Mouse (Mus musculus) thymus, postnatal 0 days (tissue): ENCODE data around the gene Efcc1. TPM values are rescaled to one million over a fixed set of nuclear protein-coding genes. Genes with fewer than 3 reads are reported as not detected.

Experiments used
- DNase-seq: peaks from one replicate; pipeline ENCODE4 v3.0.0-alpha.2; 2015; ENCODE audit warnings: low spot score
- polyA plus RNA-seq: library from polyadenylated mRNA; unstranded; fragments of >200 nt; fragmentation: Nextera tagmentation; extraction: Ambion mirVana; gene quantifications from 2 replicates; pipeline ENCODE4 v1.2.1, GENCODE M21; 2015

The Efcc1 gene
- polyA plus RNA-seq, 1 experiment from 2014 or later, result 0.26 TPM

- DNase-seq, result no peak
These were observed 73.4 kb downstream of the Efcc1 start for GRCm38 (mm10) chr6:87804036-87804435.

GRCm38 (mm10) chr6:87804886-87805285 lies 74.2 kb downstream of the Efcc1 start:
- DNase-seq, result no peak

- no peak for DNase-seq
These were observed 74.8 kb downstream of the Efcc1 start for GRCm38 (mm10) chr6:87805448-87805847.

Other genes starting within 250 kb of the Efcc1 start
- 34.5 and 34.6 TPM in 2 replicates for gene Arhgap25, start 197.6 kb upstream of the Efcc1 start, polyA plus RNA-seq
- 0.07 and 0.21 TPM in 2 replicates for gene Prokr1, start 140.1 kb upstream of the Efcc1 start, polyA plus RNA-seq
- gene Aplf, start 58.7 kb upstream of the Efcc1 start, polyA plus RNA-seq, result 16.8 and 17.4 TPM in 2 replicates
- gene Gp9, start 47.2 kb downstream of the Efcc1 start, polyA plus RNA-seq, result 0.49 and 0.85 TPM in 2 replicates
- gene Rab43, start 81.3 kb downstream of the Efcc1 start, polyA plus RNA-seq, result 9.9 and 11.7 TPM in 2 replicates
- 2.3 and 2.5 TPM in 2 replicates for gene Gm45140, start 104.9 kb downstream of the Efcc1 start, polyA plus RNA-seq
- 75.0 and 78.3 TPM in 2 replicates for gene Isy1, start 107.9 kb downstream of the Efcc1 start, polyA plus RNA-seq
- 1,228 and 1,268 TPM in 2 replicates for gene Cnbp, start 120.2 kb downstream of the Efcc1 start, polyA plus RNA-seq
- gene Copg1, start 156.9 kb downstream of the Efcc1 start, polyA plus RNA-seq, result 75.0 and 75.5 TPM in 2 replicates
- 49.3 and 50.0 TPM in 2 replicates for gene Hmces, start 183.1 kb downstream of the Efcc1 start, polyA plus RNA-seq